Mouse (Mus musculus) bone marrow macrophage, adult 2 months (primary cell): ENCODE results near the gene Fam53a.

Source experiments
- CTCF ChIP-seq: IDR thresholded peaks from 2 replicates; pipeline ENCODE4 v1.5.1; 2012; ENCODE audit warnings: low read depth, mild to moderate bottlenecking, low read length, moderate library complexity
- POLR2A ChIP-seq: IDR thresholded peaks from 2 replicates; pipeline ENCODE4 v1.6.1; 2012; ENCODE audit warnings: mild to moderate bottlenecking, low read depth, low read length, borderline replicate concordance

GRCm38 (mm10) chr5:33614391-33614790 lies 15.0 kb downstream of the Fam53a start:
- TF ChIP-seq CTCF (no peak), POLR2A (no peak)
